Mouse (Mus musculus) spleen, adult 2 months (tissue): Measurements from ENCODE around the gene Fdxacb1. TPM values are rescaled to one million over a fixed set of nuclear protein-coding genes. Genes with fewer than 3 reads are reported as not detected.

Experiments
- DNase-seq, 2 experiments: peaks; one replicate each; pipeline versions ENCODE4 v3.0.0 to v3.0.0-alpha.2; 2012 to 2021; ENCODE audit warnings: low spot score in 2 of 2, low read depth in 1 of 2
- H3K27ac ChIP-seq: fragments of 200-500 bp; 2 replicates; pipeline ENCODE4 v1.5.1; 2012; ENCODE audit warnings: low read length, inconsistent platforms; ENCODE audit not compliant: insufficient read depth
- H3K27me3 ChIP-seq: fragments of 200-500 bp; 2 replicates; pipeline ENCODE4 v1.6.1; 2012; ENCODE audit warnings: mild to moderate bottlenecking, moderate library complexity, low read length, inconsistent platforms; ENCODE audit not compliant: control insufficient read depth, insufficient read depth
- H3K36me3 ChIP-seq: fragments of 200-500 bp; 2 replicates; pipeline ENCODE4 v1.6.1; 2012; ENCODE audit warnings: mild to moderate bottlenecking, low read length, inconsistent platforms; ENCODE audit not compliant: control insufficient read depth, insufficient read depth
- H3K4me1 ChIP-seq: fragments of 200-500 bp; 2 replicates; pipeline ENCODE4 v1.6.1; 2011; ENCODE audit warnings: inconsistent platforms; ENCODE audit not compliant: control insufficient read depth, insufficient read depth, insufficient read length
- H3K4me3 ChIP-seq: fragments of 200-500 bp; 2 replicates; pipeline ENCODE4 v1.5.1; 2011; ENCODE audit warnings: mild to moderate bottlenecking, inconsistent platforms; ENCODE audit not compliant: insufficient read depth, insufficient read length; ENCODE audit errors: extremely low read depth
- CTCF ChIP-seq: fragments of 200-500 bp; IDR thresholded peaks from 2 replicates; pipeline ENCODE4 v1.5.1; 2011; ENCODE audit warnings: mild to moderate bottlenecking, inconsistent platforms; ENCODE audit not compliant: insufficient read depth, insufficient read length, insufficient replicate concordance; ENCODE audit errors: extremely low read depth
- POLR2A ChIP-seq: fragments of 200-500 bp; IDR thresholded peaks from 2 replicates; pipeline ENCODE4 v1.6.1; 2011; ENCODE audit warnings: low read depth, low read length, inconsistent platforms
- WGBS: fragments of 180-500 bp; shearing (Covaris S2); methylation state at CpG from one replicate; pipeline ENCODE4 v1.1.7; 2018; 5-methylcytosine and 5-hydroxymethylcytosine counted together
- polyA plus RNA-seq: library from polyadenylated mRNA; depleted of rRNA; stranded (reverse); fragments of >200 nt; gene quantifications from 2 replicates; pipeline ENCODE4 v1.2.3, GENCODE M21; 2012

Fdxacb1 gene
- polyA plus RNA-seq, 1 experiment, result 3.2 TPM

DNA sequence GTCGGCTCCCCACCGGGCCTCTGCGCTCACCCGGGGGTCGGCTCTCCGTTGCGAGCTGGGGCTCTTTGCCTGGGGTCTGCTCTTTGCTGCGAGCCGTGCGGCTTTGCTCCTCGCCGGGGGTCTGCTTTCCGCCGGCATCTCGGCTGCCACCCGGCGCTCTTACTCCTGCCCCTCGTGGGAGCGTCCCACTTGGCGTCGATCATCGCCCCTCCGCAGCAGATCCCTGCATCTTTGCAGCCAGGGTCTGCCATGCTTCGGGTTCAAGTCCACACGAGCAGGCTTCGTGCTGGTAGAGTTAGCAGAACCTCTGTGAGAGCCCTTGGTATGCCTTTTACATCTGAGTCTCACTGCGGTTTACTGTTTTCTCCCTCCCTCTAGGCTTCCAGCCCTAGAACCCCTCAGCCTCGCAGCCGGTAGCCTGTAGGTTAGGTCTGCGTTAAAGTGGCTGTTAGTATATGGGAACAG is 7.7 kb downstream of the Fdxacb1 start:
- Histone ChIP-seq H3K4me1 (peaks cover 9% of the 10 kb centered on the region), H3K27me3 (no peaks in the 10 kb centered on the region), H3K27ac (no peak overlapping the region), H3K4me3 (peak overlapping the region; percentile 79), H3K36me3 (peaks cover 6% of the 10 kb centered on the region)
- DNase-seq, result no peak
- under 1% methylated on average over 30 of the region's 30 CpGs for WGBS
- TF ChIP-seq CTCF, result no peak
- TF ChIP-seq POLR2A, result no peak

- DNase-seq, result no peak
- WGBS, result 71% methylated on average over 11 of the region's 11 CpGs
- peaks cover 9% of the 10 kb centered on the region for H3K4me1 ChIP-seq
- no peaks in the 10 kb centered on the region for H3K27me3 ChIP-seq
- TF ChIP-seq CTCF (no peak), POLR2A (no peak)
- H3K4me3 ChIP-seq, result no peak overlapping the region; the same call in 1 of the 2 replicates
- H3K36me3 ChIP-seq, result peaks cover 7% of the 10 kb centered on the region
- no peak overlapping the region for H3K27ac ChIP-seq
Measured at GRCm38 (mm10) chr9:50776162-50776760, 8.2 kb downstream of the Fdxacb1 start.

GRCm38 (mm10) chr9:50782155-50782554 is 14.1 kb downstream of the Fdxacb1 start:
- Histone ChIP-seq H3K4me3 (no peak overlapping the region), H3K4me1 (no peaks in the 10 kb centered on the region), H3K27ac (no peak overlapping the region), H3K36me3 (peaks cover 17% of the 10 kb centered on the region), H3K27me3 (no peaks in the 10 kb centered on the region)
- WGBS, result 68% methylated on average over 2 of the region's 2 CpGs
- DNase-seq, result peak; percentile 32 to 36
- TF ChIP-seq POLR2A (no peak), CTCF (peak; percentile 20; the same call in 1 of the 2 replicates)

DNA sequence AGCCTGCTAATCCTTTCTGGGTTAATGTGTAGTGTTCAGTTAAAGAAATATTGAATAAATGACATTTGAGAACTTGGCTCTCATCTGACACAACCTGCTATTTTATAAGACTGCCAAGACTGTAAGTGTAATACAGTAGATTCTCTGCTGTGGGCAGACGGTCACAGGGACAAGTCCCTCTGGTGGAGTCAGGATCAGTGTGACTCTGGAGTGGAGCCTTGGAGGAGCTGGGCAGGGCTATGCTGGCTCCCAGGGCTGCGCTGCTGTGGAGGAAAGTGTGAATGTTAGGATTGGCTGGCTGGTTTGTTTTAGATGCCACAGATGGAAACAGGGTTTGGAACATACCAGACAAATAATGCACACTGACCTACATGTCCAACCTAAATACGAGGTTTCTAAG is 27.2 kb downstream of the Fdxacb1 start:
- TF ChIP-seq POLR2A (no peak), CTCF (no peak)

DNA sequence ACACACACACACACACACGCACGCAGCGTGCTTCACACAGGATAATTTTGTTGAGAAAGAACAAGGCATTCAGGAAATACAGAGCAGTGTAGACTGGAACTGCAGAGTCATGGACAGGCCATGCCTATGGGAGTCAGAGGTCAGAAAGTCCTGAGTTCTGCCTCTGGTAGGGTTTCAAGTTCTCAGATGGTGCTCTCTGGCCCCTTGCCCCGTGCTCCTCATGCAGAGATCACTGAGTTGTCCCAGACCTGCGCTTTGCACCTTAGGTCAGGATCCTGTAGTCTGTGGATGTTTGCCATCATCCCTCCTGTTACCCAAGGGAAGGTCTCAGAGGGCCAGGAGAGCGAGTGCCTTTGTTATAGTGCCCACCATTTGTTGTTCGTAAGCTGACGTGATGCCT is 28.7 kb downstream of the Fdxacb1 start:
- H3K4me1 ChIP-seq, result no peaks in the 10 kb centered on the region
- no peak overlapping the region for H3K4me3 ChIP-seq
- TF ChIP-seq CTCF (no peak), POLR2A (no peak)
- WGBS, result 95% methylated on average over 8 of the region's 8 CpGs
- no peaks in the 10 kb centered on the region for H3K27me3 ChIP-seq
- peaks cover 8% of the 10 kb centered on the region for H3K36me3 ChIP-seq
- H3K27ac ChIP-seq, result no peak overlapping the region
- DNase-seq, result no peak

More for the DNA sequence above, 27.2 kb downstream of the Fdxacb1 start:
- H3K4me1 ChIP-seq, result no peaks in the 10 kb centered on the region
- H3K27me3 ChIP-seq, result no peaks in the 10 kb centered on the region
- 91% methylated on average over 3 of the region's 3 CpGs for WGBS
- DNase-seq, result no peak
- H3K4me3 ChIP-seq, result no peak overlapping the region
- no peak overlapping the region for H3K27ac ChIP-seq
- H3K36me3 ChIP-seq, result peaks cover 15% of the 10 kb centered on the region

- no peaks in the 10 kb centered on the region for H3K27me3 ChIP-seq
- H3K4me1 ChIP-seq, result no peaks in the 10 kb centered on the region
- no peak for TF ChIP-seq CTCF
- TF ChIP-seq POLR2A, result no peak
- no peak for DNase-seq
- H3K27ac ChIP-seq, result no peak overlapping the region
- H3K36me3 ChIP-seq, result peaks cover 6% of the 10 kb centered on the region
- H3K4me3 ChIP-seq, result no peak overlapping the region
- WGBS, result 90% methylated on average over 7 of the region's 7 CpGs
Measured at GRCm38 (mm10) chr9:50797641-50798040, 29.6 kb downstream of the Fdxacb1 start.

GRCm38 (mm10) chr9:50798368-50798767 is 30.3 kb downstream of the Fdxacb1 start:
- no peak for DNase-seq
- Histone ChIP-seq H3K36me3 (peaks cover 8% of the 10 kb centered on the region), H3K4me1 (no peaks in the 10 kb centered on the region), H3K27me3 (no peaks in the 10 kb centered on the region), H3K27ac (no peak overlapping the region), H3K4me3 (no peak overlapping the region)
- TF ChIP-seq POLR2A (no peak), CTCF (no peak)
- WGBS, result 90% methylated on average over 5 of the region's 5 CpGs
